Comparison of ENCODE assay signal across 9 mouse cellular contexts in genomic region chr10:31592095-31592740, GRCm38 (mm10). TPM values are rescaled to one million over a fixed set of nuclear protein-coding genes. Genes with fewer than 3 reads are reported as not detected.
DNase-seq lines count a peak whose midpoint lies in the region; ATAC-seq and TF ChIP-seq lines count a peak whose summit lies in the region.
"Had no signal": no experiment of that assay in that cellular context is flagged by ENCODE, and none has a peak within 500 bp of the region (broad histone marks: within the 10 kb centered on the region; RNA-seq: fewer than 3 reads in every experiment).

No protein-coding gene starts in this region.

- no peaks in the 10 kb centered on the region for H3K36me3 ChIP-seq in forebrain, embryonic 11.5 days (ENCODE audit: control insufficient read depth, insufficient read depth, low read length)
- H3K36me3 ChIP-seq in forebrain, embryonic 10.5 days (replicated peaks), result no peaks in the 10 kb centered on the region
- H3K36me3 ChIP-seq in lung, postnatal 0 days (ENCODE audit: insufficient read depth, low read length), result no peaks in the 10 kb centered on the region
- no peaks in the 10 kb centered on the region for H3K36me3 ChIP-seq in stomach, embryonic 16.5 days (ENCODE audit: control insufficient read depth, insufficient read depth, low read length)

- peaks cover 7% of the 10 kb centered on the region; the same call in 1 of the 2 replicates for H3K4me1 ChIP-seq in forebrain, embryonic 11.5 days (replicated peaks; ENCODE audit: control insufficient read depth, insufficient read depth, low read length)
- peaks cover 20% of the 10 kb centered on the region for H3K4me1 ChIP-seq in forebrain, embryonic 10.5 days
- H3K4me1 ChIP-seq in lung, postnatal 0 days (ENCODE audit: insufficient read depth, low read depth, low read length), result peaks cover 10% of the 10 kb centered on the region; the same call in 1 of the 2 replicates
- H3K4me1 ChIP-seq in stomach, embryonic 16.5 days (ENCODE audit: control insufficient read depth, insufficient read depth, low read length), result peaks cover 22% of the 10 kb centered on the region

- TF ChIP-seq CTCF in lung, postnatal 0 days (IDR thresholded peaks at IDR 0.05), result no peak

- no peak overlapping the region for H3K4me2 ChIP-seq in forebrain, embryonic 11.5 days (ENCODE audit: low read depth, low read length, severe bottlenecking)
- no peak overlapping the region for H3K4me2 ChIP-seq in lung, postnatal 0 days (replicated peaks; ENCODE audit: low read depth, low read length)
- H3K4me2 ChIP-seq in stomach, embryonic 16.5 days (ENCODE audit: low read depth, low read length), result no peak overlapping the region

- H3K9me3 ChIP-seq in forebrain, embryonic 11.5 days (ENCODE audit: control insufficient read depth, low read length), result no peaks in the 10 kb centered on the region
- H3K9me3 ChIP-seq in forebrain, embryonic 10.5 days, result no peaks in the 10 kb centered on the region
- H3K9me3 ChIP-seq in lung, postnatal 0 days (ENCODE audit: low read length), result no peaks in the 10 kb centered on the region
- H3K9me3 ChIP-seq in stomach, embryonic 16.5 days (replicated peaks; ENCODE audit: control insufficient read depth, low read length), result no peaks in the 10 kb centered on the region

- WGBS in forebrain, embryonic 11.5 days, result 61% methylated on average over 3 of the region's 3 CpGs
- 69% methylated on average over 3 of the region's 3 CpGs for WGBS in forebrain, embryonic 10.5 days
- 40% methylated on average over 3 of the region's 3 CpGs for WGBS in lung, postnatal 0 days
- WGBS in stomach, embryonic 16.5 days, result 31% methylated on average over 3 of the region's 3 CpGs

- H3K27me3 ChIP-seq in forebrain, embryonic 11.5 days (ENCODE audit: control insufficient read depth, insufficient read depth, low read length), result no peaks in the 10 kb centered on the region
- H3K27me3 ChIP-seq in forebrain, embryonic 10.5 days (ENCODE audit: poor library complexity, severe bottlenecking), result no peaks in the 10 kb centered on the region
- no peaks in the 10 kb centered on the region for H3K27me3 ChIP-seq in lung, postnatal 0 days (replicated peaks; ENCODE audit: insufficient read depth, low read length)
- H3K27me3 ChIP-seq in stomach, embryonic 16.5 days (ENCODE audit: control insufficient read depth, insufficient read depth, low read length), result no peaks in the 10 kb centered on the region

- no peak for DNase-seq in forebrain, embryonic 11.5 days (ENCODE audit: low spot score)
- no peak for DNase-seq in forebrain, embryonic 10.5 days (ENCODE audit: extremely low spot score, low spot score)
- DNase-seq in retina, postnatal 1 day, result peak; percentile 55
- DNase-seq in retina, embryonic 14.5 days (ENCODE audit: low spot score), result no peak
- DNase-seq in lung, postnatal 0 days (ENCODE audit: low spot score), result peak; percentile 36
- no peak for DNase-seq in spleen, postnatal 14 days (ENCODE audit: low spot score in 2 of 2)
- DNase-seq in cerebellum, postnatal 10 days, result no peak
- DNase-seq: thymus, postnatal 36 days had no signal

- H3K27ac ChIP-seq in forebrain, embryonic 11.5 days (ENCODE audit: low read depth, low read length), result no peak overlapping the region
- H3K27ac ChIP-seq in forebrain, embryonic 10.5 days, result no peak overlapping the region
- 0 out of 2 replicates have a peak overlapping the region, but pooled peaks have one; percentile 51 for H3K27ac ChIP-seq in lung, postnatal 0 days (ENCODE audit: low read length)
- peak overlapping the region; percentile 17 for H3K27ac ChIP-seq in stomach, embryonic 16.5 days (ENCODE audit: low read length)

- peak; percentile 61 for TF ChIP-seq EP300 in lung, postnatal 0 days (IDR thresholded peaks at IDR 0.05)

- H3K9ac ChIP-seq in forebrain, embryonic 11.5 days (ENCODE audit: low read length), result no peak overlapping the region
- no peak overlapping the region for H3K9ac ChIP-seq in lung, postnatal 0 days (replicated peaks; ENCODE audit: low read depth)
- H3K9ac ChIP-seq in stomach, embryonic 16.5 days (ENCODE audit: low read length), result no peak overlapping the region

- no peak overlapping the region for H3K4me3 ChIP-seq in forebrain, embryonic 11.5 days (ENCODE audit: low read depth, low read length)
- no peak overlapping the region for H3K4me3 ChIP-seq in forebrain, embryonic 10.5 days
- H3K4me3 ChIP-seq in lung, postnatal 0 days (ENCODE audit: low read depth, low read length), result no peak overlapping the region
- no peak overlapping the region for H3K4me3 ChIP-seq in stomach, embryonic 16.5 days (replicated peaks; ENCODE audit: low read length)

- ATAC-seq in forebrain, embryonic 11.5 days (replicated peaks; ENCODE audit: low FRiP score), result peak; percentile 19
- ATAC-seq in lung, postnatal 0 days, result peak; percentile 80
- ATAC-seq in stomach, embryonic 16.5 days (ENCODE audit: insufficient read depth, low FRiP score), result peak; percentile 63; the same call in 1 of the 2 replicates

RNA-seq across cellular contexts. Expression of gene Rnf217, which starts 16.8 kb away (rescaled TPM):
- 1.2 and 1.4 TPM in 2 replicates for polyA plus RNA-seq in forebrain, embryonic 11.5 days (2014; fragmentation: Nextera tagmentation; extraction: Ambion mirVana)
- 0.77 and 0.86 TPM in 2 replicates for polyA plus RNA-seq in forebrain, embryonic 10.5 days (2016; fragmentation: Nextera tagmentation; extraction: Ambion mirVana)
- 1.6 TPM in 2 replicates for polyA plus RNA-seq in lung, postnatal 0 days (2015; fragmentation: Nextera tagmentation; extraction: Ambion mirVana)
- polyA plus RNA-seq in stomach, embryonic 16.5 days (2015; fragmentation: Nextera tagmentation; extraction: Ambion mirVana), result 1.4 and 1.5 TPM in 2 replicates

Comparison
In these comparisons a context has a peak if more than half of its experiments do, and no peak if none do; other contexts are left out.
1. DNase-seq: peak in retina, postnatal 1 day (single experiment) and lung, postnatal 0 days (single experiment); none in forebrain, embryonic 11.5 days (single experiment), forebrain, embryonic 10.5 days (single experiment), retina, embryonic 14.5 days (single experiment), spleen, postnatal 14 days (0 of 2) and cerebellum, postnatal 10 days (0 of 2).
2. ATAC-seq: peak in every context shown above with its lines; median percentile 80 in lung, postnatal 0 days; 63 in stomach, embryonic 16.5 days; 19 in forebrain, embryonic 11.5 days.
3. H3K27ac ChIP-seq: peak in lung, postnatal 0 days (single experiment) and stomach, embryonic 16.5 days (single experiment); none in forebrain, embryonic 11.5 days (single experiment) and forebrain, embryonic 10.5 days (single experiment).